Mouse (Mus musculus) MN1 (cell line): ENCODE data around the gene Prss12.
A peak's percentile ranks its signal among the peaks of the same experiment; 100 is the strongest.
"Not testable (repeated sequence)": the region's sequence is repeated elsewhere in the genome, so short reads cannot be mapped to it uniquely, and the experiment has no call there.

ENCODE experiments used
- DNase-seq: peaks from one replicate; pipeline ENCODE4 v3.0.0-alpha.2; 2016; ENCODE audit warnings: low spot score

The Prss12 gene

DNA sequence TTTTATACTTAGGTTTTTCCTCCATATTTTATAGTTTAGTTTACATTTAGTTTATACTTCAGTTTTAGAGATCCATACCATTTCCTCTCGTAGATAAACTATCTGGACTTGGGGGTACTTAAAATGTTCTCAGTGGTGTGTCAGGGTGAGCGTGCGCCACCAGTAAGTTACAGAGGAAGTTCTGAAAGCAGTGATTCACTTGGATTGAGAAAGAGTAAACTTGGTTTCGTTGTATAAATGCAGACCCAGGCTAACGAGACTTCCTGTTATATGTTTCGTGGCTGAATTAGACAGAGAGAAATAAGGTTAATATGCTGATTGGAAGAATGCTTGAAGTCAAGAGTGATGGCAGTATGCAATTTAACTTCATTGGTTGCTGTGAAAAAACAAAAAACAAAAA, 34.6 kb downstream of the Prss12 start:
- DNase-seq, result no peak

DNA sequence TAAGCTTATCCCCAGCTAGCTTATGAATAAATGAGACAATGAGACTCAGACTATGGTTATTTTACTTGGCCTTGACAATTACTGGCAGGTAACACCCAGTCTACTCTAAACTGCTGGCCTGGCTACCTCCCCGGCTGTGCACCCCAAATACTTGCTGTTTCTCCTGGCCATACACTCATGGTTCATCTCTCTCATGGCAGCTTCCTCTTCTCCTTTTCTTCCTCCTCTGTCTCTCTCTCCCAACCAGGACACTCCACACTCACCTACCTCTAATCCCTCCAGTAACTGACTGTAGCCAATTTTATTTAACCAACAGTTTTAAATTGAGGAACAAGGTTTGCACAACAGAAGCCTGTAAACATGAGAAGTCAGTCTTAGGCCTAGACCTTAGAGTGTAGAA, 45.1 kb downstream of the Prss12 start:
- no peak for DNase-seq

GRCm38 (mm10) chr3:123493163-123493562, 46.5 kb downstream of the Prss12 start:
- DNase-seq, result no peak

DNA sequence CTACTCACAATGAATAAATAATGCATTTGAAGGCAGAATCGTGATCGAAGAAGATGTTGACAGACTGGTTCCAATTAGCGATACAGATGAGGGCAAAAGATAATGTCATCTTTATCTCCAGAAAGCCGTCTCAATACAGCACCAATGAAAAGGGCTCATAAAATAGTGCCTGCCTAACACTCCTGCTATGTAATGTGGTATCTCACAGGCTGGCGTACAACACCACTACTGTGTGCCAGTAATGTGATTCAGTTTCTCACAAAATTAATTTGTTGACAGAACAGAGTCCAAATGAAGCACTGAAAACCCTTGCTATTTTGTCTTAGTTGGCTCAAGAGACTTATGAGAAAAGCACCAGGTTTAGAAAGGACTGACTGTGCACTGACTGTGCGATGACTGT, 48.4 kb downstream of the Prss12 start:
- no peak for DNase-seq

GRCm38 (mm10) chr3:123498787-123499186, 52.1 kb downstream of the Prss12 start:
- DNase-seq, result no peak

- not testable (repeated sequence) for DNase-seq
Measured at GRCm38 (mm10) chr3:123501798-123502197, 55.1 kb downstream of the Prss12 start.

GRCm38 (mm10) chr3:123503943-123504342, 57.2 kb downstream of the Prss12 start:
- no peak for DNase-seq

DNA sequence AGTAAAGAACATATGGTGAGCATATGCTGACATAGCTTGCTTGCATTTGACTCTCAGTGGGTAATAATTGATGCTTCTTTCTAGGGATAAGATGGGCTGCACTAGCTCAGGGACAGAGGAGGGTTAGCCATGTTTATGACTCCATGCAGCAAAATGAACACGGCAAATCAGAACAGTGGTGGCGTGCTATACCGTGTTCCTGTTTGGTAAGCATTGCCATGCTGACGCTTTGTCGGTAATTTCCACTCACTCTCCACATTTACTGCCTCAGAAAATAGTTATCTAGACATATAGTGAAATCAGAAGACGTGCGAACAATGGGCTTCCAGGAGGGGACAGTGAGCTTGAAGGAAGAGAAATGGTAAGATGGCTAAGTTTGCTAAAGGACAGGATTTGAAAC, 58.1 kb downstream of the Prss12 start:
- DNase-seq, result no peak

GRCm38 (mm10) chr3:123505778-123506667, 59.3 kb downstream of the Prss12 start:
- DNase-seq, result peak; percentile 32

DNA sequence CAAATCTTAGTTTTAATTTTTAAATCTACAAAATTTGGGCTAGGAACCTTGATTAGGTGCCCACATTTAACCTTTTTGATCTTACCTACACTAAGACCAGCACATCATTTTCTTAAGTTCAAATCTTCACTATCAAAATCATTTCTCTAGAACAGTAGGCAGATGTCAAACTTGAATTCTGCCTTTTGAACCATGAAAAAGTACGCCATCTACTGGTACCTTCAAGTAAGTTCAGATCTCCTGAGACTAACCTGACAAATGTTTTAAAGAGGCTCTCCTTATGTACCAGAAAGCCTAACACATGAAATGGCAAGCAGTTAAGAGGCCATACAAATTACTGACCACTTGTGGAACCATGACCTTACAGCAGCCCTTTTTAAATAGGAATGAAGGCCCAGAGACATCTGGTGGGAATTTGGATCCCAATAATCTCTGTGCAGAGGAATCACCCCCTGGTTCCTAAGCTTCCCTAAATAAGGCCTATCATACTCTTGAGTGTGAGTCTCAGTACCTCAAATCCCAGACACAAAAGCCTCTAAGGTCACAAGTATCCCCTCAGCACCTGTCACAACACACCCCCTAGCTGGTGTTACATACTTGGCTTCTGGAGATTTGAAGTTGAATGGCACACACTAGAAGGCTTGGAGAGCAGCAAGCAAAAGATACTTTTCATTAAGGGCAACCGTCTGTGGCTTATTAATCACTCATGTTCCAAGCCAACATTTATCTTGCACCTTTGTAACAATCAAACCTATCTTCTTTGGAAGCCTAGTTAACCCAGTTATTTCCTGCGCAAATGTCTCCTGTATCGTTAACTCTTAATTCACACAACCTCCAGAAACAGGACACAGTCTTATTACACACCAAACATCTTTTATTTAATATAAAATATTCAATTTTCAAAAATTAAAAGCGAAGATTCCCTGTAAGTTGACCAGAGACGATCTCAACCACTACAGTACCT, 60.3 kb downstream of the Prss12 start:
- peak; percentile 40 for DNase-seq

DNA sequence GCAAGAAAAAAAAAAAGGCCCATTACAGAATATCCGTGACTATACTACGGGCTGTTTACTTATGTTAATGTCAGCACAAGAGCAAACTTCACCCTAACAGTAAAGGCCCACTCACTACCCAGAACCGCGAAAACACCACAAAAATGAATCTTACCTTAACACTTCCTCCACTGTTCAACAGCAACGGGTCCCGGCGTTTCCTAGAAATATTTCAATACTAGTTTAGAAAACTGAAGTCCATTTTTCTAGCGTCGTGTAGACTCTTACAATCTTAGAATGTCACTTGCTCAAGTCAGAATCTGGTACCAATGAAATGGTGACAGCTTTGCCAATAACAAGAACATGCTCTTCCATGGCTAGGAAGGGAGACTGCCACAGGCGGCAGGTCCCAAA, 60.9 kb downstream of the Prss12 start:
- no peak for DNase-seq

DNA sequence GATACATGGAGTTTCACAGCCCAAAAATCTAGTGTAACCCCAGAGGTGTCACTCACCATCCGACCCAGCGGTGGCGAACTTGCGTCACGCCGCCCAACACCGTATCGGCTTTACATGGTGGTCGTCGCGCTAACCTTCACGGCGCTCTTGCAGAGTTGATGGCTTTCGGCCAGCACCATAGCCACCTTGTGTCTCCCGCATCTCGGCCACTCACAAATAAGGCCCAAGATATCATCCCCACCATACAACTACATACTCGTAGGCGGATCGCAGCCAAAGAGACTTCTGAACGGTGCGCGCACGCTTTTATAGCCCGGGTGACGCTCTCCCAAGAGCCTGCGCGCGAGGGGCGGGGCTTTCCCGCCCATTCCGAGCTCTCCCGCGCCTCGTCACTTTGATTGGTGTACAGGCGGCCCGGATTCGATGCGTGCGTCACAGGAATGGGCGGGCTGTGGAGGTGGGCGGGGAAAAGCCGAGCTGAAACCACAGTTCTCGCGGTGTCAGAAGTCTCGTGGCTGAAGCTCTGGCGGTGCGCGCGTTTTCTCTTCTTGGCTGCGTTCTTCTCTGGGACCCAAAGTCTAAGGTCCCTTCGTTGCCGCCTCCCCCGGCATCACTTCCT, 61.5 kb downstream of the Prss12 start:
- DNase-seq, result peak; percentile 98

DNA sequence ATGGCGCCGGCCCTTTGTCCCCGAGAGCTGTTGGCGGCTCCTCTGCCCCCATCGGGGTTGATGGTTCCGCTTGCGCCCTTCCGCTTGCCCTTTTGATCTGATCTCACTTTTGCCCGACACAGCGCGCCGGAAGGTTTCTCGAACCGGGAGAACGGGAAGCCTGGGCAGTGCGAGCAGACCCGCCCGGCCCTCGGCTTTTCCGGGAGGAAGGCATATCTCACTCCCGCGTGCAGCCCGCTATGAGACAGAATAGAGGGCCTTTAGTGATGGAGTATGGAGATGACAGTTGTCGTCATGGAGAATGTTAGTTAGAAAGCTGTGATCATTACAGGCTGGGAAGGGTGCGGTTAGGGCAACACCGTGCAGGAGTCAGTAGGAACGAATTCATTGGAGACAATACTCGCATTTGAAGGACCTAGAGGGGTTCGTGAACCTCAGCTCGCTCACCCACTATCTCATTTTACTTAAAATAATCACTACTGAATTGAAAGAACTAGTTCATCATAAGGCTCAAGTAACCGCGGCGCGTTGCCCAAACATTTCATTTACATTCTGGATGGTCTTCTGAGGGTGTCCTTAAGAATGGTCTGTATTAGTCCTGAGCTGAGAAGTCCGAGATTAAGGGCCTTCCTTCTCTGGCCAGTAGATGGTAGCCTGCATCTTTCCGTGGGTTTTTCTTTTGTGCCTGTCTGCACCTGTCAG, 62.1 kb downstream of the Prss12 start:
- DNase-seq, result peak; percentile 28

DNA sequence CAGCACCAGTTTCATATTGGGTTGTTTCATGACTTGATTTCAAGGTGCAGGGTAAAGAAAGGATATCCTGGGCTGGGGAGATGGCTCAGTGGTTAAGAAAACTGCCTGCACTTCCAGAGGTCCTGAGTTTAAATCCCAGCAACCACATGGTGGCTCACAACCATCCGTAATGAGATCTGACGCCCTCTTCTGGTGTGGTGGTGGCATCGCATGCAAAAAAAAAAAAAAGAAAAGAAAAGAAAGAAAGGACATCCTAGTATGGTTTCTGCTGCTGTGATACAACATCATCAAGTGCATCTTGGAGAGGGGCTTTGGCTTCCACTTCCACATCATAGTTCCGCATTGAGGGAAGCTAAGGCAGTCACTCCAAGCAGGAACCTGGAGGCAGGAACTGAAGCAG, 65.1 kb downstream of the Prss12 start:
- no peak for DNase-seq

- DNase-seq, result no peak
Measured at GRCm38 (mm10) chr3:123514886-123515285, 68.2 kb downstream of the Prss12 start.

- peak; percentile 63 for DNase-seq
Measured at GRCm38 (mm10) chr3:123515600-123516359, 69.1 kb downstream of the Prss12 start.

DNA sequence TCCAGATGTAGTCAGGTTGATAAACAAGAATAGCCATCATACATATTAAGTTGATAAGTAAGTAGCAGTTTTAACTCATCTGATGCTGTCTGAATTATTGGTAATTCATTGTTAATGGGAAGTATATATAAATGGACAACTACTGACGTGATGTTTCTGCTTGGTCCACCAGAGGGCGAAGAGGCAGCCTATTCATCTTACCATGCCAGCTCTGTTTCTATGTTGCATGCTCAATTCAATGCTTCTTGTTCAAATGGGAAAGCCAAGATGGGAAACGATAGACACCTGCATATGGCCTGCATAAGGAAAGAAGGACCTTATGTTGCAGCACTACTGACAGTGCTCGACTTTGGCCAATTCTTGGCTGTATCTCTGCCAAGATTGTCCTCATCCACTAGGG, 70.1 kb downstream of the Prss12 start:
- DNase-seq, result no peak

DNA sequence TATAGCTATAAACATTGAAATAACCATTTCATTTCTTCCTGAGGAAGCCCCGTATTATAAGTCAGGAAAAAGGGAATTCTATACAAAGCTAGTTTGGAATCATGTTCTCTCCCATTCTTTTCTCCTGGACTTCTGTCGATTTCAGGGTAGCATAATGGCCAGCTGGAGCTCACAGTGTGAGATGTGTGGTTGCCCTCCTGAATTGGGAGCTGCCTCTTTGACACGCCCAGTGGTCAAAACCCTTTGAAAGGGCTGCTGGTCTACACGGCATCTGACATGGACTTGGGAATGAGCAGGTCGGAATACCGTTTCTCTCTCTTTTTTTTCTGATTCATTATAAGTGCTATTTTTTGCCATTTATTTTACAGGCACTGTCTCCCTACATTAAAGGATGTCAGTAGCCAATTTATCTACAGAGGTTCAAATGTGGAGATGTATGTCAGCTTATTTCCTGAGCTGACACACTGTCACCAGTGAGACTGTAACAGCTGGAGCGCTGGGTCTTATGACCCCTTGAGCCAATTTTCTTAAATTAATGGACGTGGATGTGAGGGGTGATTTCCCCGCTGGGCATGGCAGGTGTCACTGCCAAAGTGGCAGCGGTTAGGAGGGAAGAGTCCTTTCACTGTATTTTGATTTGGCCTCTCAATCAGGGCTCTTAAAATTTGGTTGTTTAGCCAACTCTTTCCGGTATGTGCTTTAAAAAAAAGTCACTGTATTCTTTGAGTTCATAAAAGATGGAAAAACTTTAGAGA, 79.8 kb downstream of the Prss12 start:
- DNase-seq, result no peak

GRCm38 (mm10) chr3:123527806-123528507, 81.2 kb downstream of the Prss12 start:
- no peak for DNase-seq

GRCm38 (mm10) chr3:123531124-123531523, 84.4 kb downstream of the Prss12 start:
- no peak for DNase-seq
